Mouse (Mus musculus) liver, embryonic 15.5 days (tissue): Measurements from ENCODE around the gene Mc1r. TPM values are rescaled to one million over a fixed set of nuclear protein-coding genes. Genes with fewer than 3 reads are reported as not detected.
"Not testable (repeated sequence)": the region's sequence is repeated elsewhere in the genome, so short reads cannot be mapped to it uniquely, and the experiment has no call there.

Source experiments
- ATAC-seq: fragments of 200-750 bp; cut with Nextera tagmentation; 2 replicates; pipeline ENCODE4 v1.8.0; 2017; ENCODE audit warnings: moderate number of reproducible peaks, mild to moderate bottlenecking, moderate library complexity; ENCODE audit not compliant: insufficient read depth
- H3K27ac ChIP-seq: fragments of 300-500 bp; sonication (generic); replicated peaks from 2 replicates; pipeline ENCODE4 v1.5.1; 2015; ENCODE audit warnings: mild to moderate bottlenecking, inconsistent platforms
- H3K27me3 ChIP-seq: fragments of 300-500 bp; sonication (generic); 2 replicates; pipeline ENCODE4 v1.6.1; 2015; ENCODE audit warnings: mild to moderate bottlenecking, inconsistent platforms
- H3K36me3 ChIP-seq: fragments of 300-500 bp; sonication (generic); replicated peaks from 2 replicates; pipeline ENCODE4 v1.6.1; 2015; ENCODE audit warnings: moderate library complexity, mild to moderate bottlenecking, inconsistent platforms
- H3K4me1 ChIP-seq: fragments of 300-500 bp; sonication (generic); replicated peaks from 2 replicates; pipeline ENCODE4 v1.6.1; 2015; ENCODE audit warnings: inconsistent platforms
- H3K4me2 ChIP-seq: fragments of 300-500 bp; sonication (generic); 2 replicates; pipeline ENCODE4 v1.6.1; 2015; ENCODE audit warnings: moderate library complexity, mild to moderate bottlenecking, inconsistent platforms
- H3K4me3 ChIP-seq: fragments of 300-500 bp; sonication (generic); replicated peaks from 2 replicates; pipeline ENCODE4 v1.5.1; 2015; ENCODE audit warnings: mild to moderate bottlenecking, inconsistent platforms
- H3K9ac ChIP-seq: fragments of 300-500 bp; sonication (generic); 2 replicates; pipeline ENCODE4 v1.6.1; 2015; ENCODE audit warnings: moderate library complexity, mild to moderate bottlenecking, inconsistent platforms
- H3K9me3 ChIP-seq: fragments of 300-500 bp; sonication (generic); replicated peaks from 2 replicates; pipeline ENCODE4 v1.6.1; 2016; ENCODE audit warnings: inconsistent platforms
- WGBS: fragments of 180-500 bp; shearing (Covaris S2); methylation state at CpG from one replicate; pipeline ENCODE4 v1.1.7; 2015; ENCODE audit warnings: mixed read lengths; ENCODE audit not compliant: insufficient replicate concordance; 5-methylcytosine and 5-hydroxymethylcytosine counted together
- polyA plus RNA-seq: library from polyadenylated mRNA; unstranded; fragments of >200 nt; fragmentation: Nextera tagmentation; extraction: Ambion mirVana; gene quantifications from 2 replicates; pipeline ENCODE4 v1.2.1, GENCODE M21; 2015

Mc1r gene
- polyA plus RNA-seq, 1 experiment from 2014 or later, result not detected

- H3K36me3 ChIP-seq, result no peaks in the 10 kb centered on the region
- peaks cover 15% of the 10 kb centered on the region for H3K9me3 ChIP-seq
- no peak overlapping the region for H3K27ac ChIP-seq
- H3K4me2 ChIP-seq, result peak overlapping the region; percentile 66
- no peak for ATAC-seq
- peaks cover 3% of the 10 kb centered on the region; the same call in 1 of the 2 replicates for H3K27me3 ChIP-seq
- 14% methylated on average over 3 of the region's 3 CpGs for WGBS
- H3K9ac ChIP-seq, result no peak overlapping the region; the same call in 1 of the 2 replicates
- peaks cover 8% of the 10 kb centered on the region for H3K4me1 ChIP-seq
- no peak overlapping the region for H3K4me3 ChIP-seq
Measured at GRCm38 (mm10) chr8:123422781-123423159, 15.9 kb downstream of the Mc1r start.

GRCm38 (mm10) chr8:123423441-123423840, 16.5 kb downstream of the Mc1r start, which contains the start of gene Def8:
Gene Def8 (plus strand): TSS chr8:123423527.
- Histone ChIP-seq H3K4me3 (peak within 1 kb of the TSS; percentile 36), H3K27me3 (peaks cover 3% of the 10 kb centered on the region; the same call in 1 of the 2 replicates), H3K36me3 (no peaks in the 10 kb centered on the region), H3K4me1 (peaks cover 8% of the 10 kb centered on the region), H3K9me3 (peaks cover 22% of the 10 kb centered on the region), H3K27ac (no peak within 1 kb of the TSS), H3K9ac (peak within 1 kb of the TSS; percentile 18; the same call in 1 of the 2 replicates), H3K4me2 (peak within 1 kb of the TSS; percentile 66)
- no peak for ATAC-seq
- WGBS, result 58% methylated on average over 7 of the region's 7 CpGs

GRCm38 (mm10) chr8:123426511-123427509, 19.9 kb downstream of the Mc1r start:
- Histone ChIP-seq H3K9ac (no peak overlapping the region), H3K9me3 (peaks cover 39% of the 10 kb centered on the region), H3K36me3 (no peaks in the 10 kb centered on the region), H3K27ac (no peak overlapping the region), H3K4me2 (no peak overlapping the region), H3K4me3 (no peak overlapping the region), H3K4me1 (peaks cover 8% of the 10 kb centered on the region), H3K27me3 (no peaks in the 10 kb centered on the region)
- ATAC-seq, result no peak
- WGBS, result 86% methylated on average over 27 of the region's 27 CpGs

- no peaks in the 10 kb centered on the region for H3K4me1 ChIP-seq
- no peak overlapping the region for H3K4me3 ChIP-seq
- no peak for ATAC-seq
- WGBS, result 84% methylated on average over 24 of the region's 24 CpGs
- no peaks in the 10 kb centered on the region for H3K27me3 ChIP-seq
- no peaks in the 10 kb centered on the region for H3K36me3 ChIP-seq
- no peak overlapping the region for H3K9ac ChIP-seq
- peaks cover 45% of the 10 kb centered on the region for H3K9me3 ChIP-seq
- no peak overlapping the region for H3K27ac ChIP-seq
- no peak overlapping the region for H3K4me2 ChIP-seq
Measured at GRCm38 (mm10) chr8:123427639-123428275, 20.9 kb downstream of the Mc1r start.

GRCm38 (mm10) chr8:123428343-123428893, 21.5 kb downstream of the Mc1r start:
- ATAC-seq, result no peak
- Histone ChIP-seq H3K9me3 (peaks cover 45% of the 10 kb centered on the region), H3K4me1 (no peaks in the 10 kb centered on the region), H3K4me2 (no peak overlapping the region), H3K36me3 (no peaks in the 10 kb centered on the region), H3K27me3 (no peaks in the 10 kb centered on the region), H3K27ac (no peak overlapping the region), H3K4me3 (no peak overlapping the region), H3K9ac (no peak overlapping the region)
- WGBS, result 90% methylated on average over 29 of the region's 29 CpGs

GRCm38 (mm10) chr8:123428939-123429721, 22.2 kb downstream of the Mc1r start:
- 81% methylated on average over 23 of the region's 23 CpGs for WGBS
- H3K36me3 ChIP-seq, result no peaks in the 10 kb centered on the region
- no peak overlapping the region for H3K4me2 ChIP-seq
- H3K4me1 ChIP-seq, result no peaks in the 10 kb centered on the region
- no peak overlapping the region for H3K9ac ChIP-seq
- no peak overlapping the region for H3K27ac ChIP-seq
- no peak for ATAC-seq
- H3K9me3 ChIP-seq, result peaks cover 45% of the 10 kb centered on the region
- no peaks in the 10 kb centered on the region for H3K27me3 ChIP-seq
- H3K4me3 ChIP-seq, result no peak overlapping the region

- H3K4me1 ChIP-seq, H3K27ac ChIP-seq, H3K36me3 ChIP-seq, ATAC-seq, H3K4me2 ChIP-seq, H3K4me3 ChIP-seq, H3K27me3 ChIP-seq, H3K9ac ChIP-seq: not testable (repeated sequence)
- H3K9me3 ChIP-seq, result peaks cover 45% of the 10 kb centered on the region
- WGBS, result 80% methylated on average over 15 of the region's 15 CpGs
Measured at GRCm38 (mm10) chr8:123429722-123430013, 22.8 kb downstream of the Mc1r start.

GRCm38 (mm10) chr8:123430936-123431335, 24.0 kb downstream of the Mc1r start:
- H3K9me3 ChIP-seq, result peaks cover 45% of the 10 kb centered on the region
- not testable (repeated sequence) for H3K27ac ChIP-seq, ATAC-seq, H3K27me3 ChIP-seq, H3K9ac ChIP-seq, H3K4me1 ChIP-seq, H3K36me3 ChIP-seq, H3K4me2 ChIP-seq, H3K4me3 ChIP-seq
- 69% methylated on average over 8 of the region's 8 CpGs for WGBS

- H3K9me3 ChIP-seq, result peaks cover 40% of the 10 kb centered on the region
- H3K4me2 ChIP-seq, result no peak overlapping the region
- no peaks in the 10 kb centered on the region for H3K4me1 ChIP-seq
- no peak overlapping the region for H3K4me3 ChIP-seq
- H3K36me3 ChIP-seq, result no peaks in the 10 kb centered on the region
- 86% methylated on average over 25 of the region's 25 CpGs for WGBS
- no peak overlapping the region for H3K9ac ChIP-seq
- H3K27me3 ChIP-seq, result no peaks in the 10 kb centered on the region
- H3K27ac ChIP-seq, result no peak overlapping the region
- ATAC-seq, result no peak
Measured at GRCm38 (mm10) chr8:123431616-123432365, 24.9 kb downstream of the Mc1r start.

- Histone ChIP-seq H3K9me3 (peaks cover 35% of the 10 kb centered on the region), H3K36me3 (no peaks in the 10 kb centered on the region), H3K27me3 (no peaks in the 10 kb centered on the region), H3K9ac (no peak overlapping the region), H3K4me3 (no peak overlapping the region), H3K4me1 (no peaks in the 10 kb centered on the region), H3K27ac (no peak overlapping the region), H3K4me2 (no peak overlapping the region)
- ATAC-seq, result no peak
- 85% methylated on average over 16 of the region's 16 CpGs for WGBS
Measured at GRCm38 (mm10) chr8:123432381-123432780, 25.5 kb downstream of the Mc1r start.
